Mouse (Mus musculus): ENCODE data around the gene Hecw2. TPM values are rescaled to one million over a fixed set of nuclear protein-coding genes. Genes with fewer than 3 reads are reported as not detected.

The Hecw2 gene
- polyA plus RNA-seq, 1 experiment, result 0.47 TPM

- peak overlapping the region; percentile 88 for H3K27ac ChIP-seq (ENCODE audit: control insufficient read depth, insufficient read depth, low read depth, low read length, poor library complexity)
- WGBS, result 38% methylated on average over 5 of the region's 5 CpGs
- H3K4me1 ChIP-seq (ENCODE audit: control insufficient read depth, insufficient read depth, low read length), result peaks cover 4% of the 10 kb centered on the region
- no peak overlapping the region for H3K4me3 ChIP-seq (replicated peaks; ENCODE audit: control insufficient read depth, low read depth, low read length)
- TF ChIP-seq CTCF (IDR thresholded peaks at IDR 0.05; ENCODE audit: control insufficient read depth, insufficient read depth, low read length) (no peak), POLR2A (IDR thresholded peaks at IDR 0.05; ENCODE audit: borderline replicate concordance, control insufficient read depth, low read depth, low read length) (no peak)
Observed at GRCm38 (mm10) chr1:53844914-53845612, 349.9 kb downstream of the Hecw2 start.

- H3K4me1 ChIP-seq (ENCODE audit: control insufficient read depth, insufficient read depth, low read length), result peaks cover 2% of the 10 kb centered on the region
- no peak overlapping the region for H3K4me3 ChIP-seq (replicated peaks; ENCODE audit: control insufficient read depth, low read depth, low read length)
- H3K27ac ChIP-seq (ENCODE audit: control insufficient read depth, insufficient read depth, low read depth, low read length, poor library complexity), result peak overlapping the region; percentile 88
- no peak for TF ChIP-seq CTCF (IDR thresholded peaks at IDR 0.05; ENCODE audit: control insufficient read depth, insufficient read depth, low read length)
- TF ChIP-seq POLR2A (IDR thresholded peaks at IDR 0.05; ENCODE audit: borderline replicate concordance, control insufficient read depth, low read depth, low read length), result no peak
- 91% methylated on average over 8 of the region's 8 CpGs for WGBS
Observed at GRCm38 (mm10) chr1:53844122-53844913, 350.6 kb downstream of the Hecw2 start.

- no peak for TF ChIP-seq CTCF (IDR thresholded peaks at IDR 0.05; ENCODE audit: control insufficient read depth, insufficient read depth, low read length)
- TF ChIP-seq POLR2A (IDR thresholded peaks at IDR 0.05; ENCODE audit: borderline replicate concordance, control insufficient read depth, low read depth, low read length), result no peak
- Histone ChIP-seq H3K4me1 (ENCODE audit: control insufficient read depth, insufficient read depth, low read length) (peaks cover 3% of the 10 kb centered on the region), H3K4me3 (replicated peaks; ENCODE audit: control insufficient read depth, low read depth, low read length) (no peak overlapping the region), H3K27ac (ENCODE audit: control insufficient read depth, insufficient read depth, low read depth, low read length, poor library complexity) (no peak overlapping the region)
- WGBS, result 56% methylated on average over 3 of the region's 3 CpGs
Observed at GRCm38 (mm10) chr1:53843051-53843450, 351.9 kb downstream of the Hecw2 start.

GRCm38 (mm10) chr1:53841080-53841479, 353.9 kb downstream of the Hecw2 start:
- TF ChIP-seq CTCF (IDR thresholded peaks at IDR 0.05; ENCODE audit: control insufficient read depth, insufficient read depth, low read length) (no peak), POLR2A (IDR thresholded peaks at IDR 0.05; ENCODE audit: borderline replicate concordance, control insufficient read depth, low read depth, low read length) (no peak)
- H3K4me3 ChIP-seq (replicated peaks; ENCODE audit: control insufficient read depth, low read depth, low read length), result no peak overlapping the region
- WGBS, result 70% methylated on average over 4 of the region's 4 CpGs
- H3K27ac ChIP-seq (ENCODE audit: control insufficient read depth, insufficient read depth, low read depth, low read length, poor library complexity), result no peak overlapping the region
- peaks cover 4% of the 10 kb centered on the region for H3K4me1 ChIP-seq (ENCODE audit: control insufficient read depth, insufficient read depth, low read length)

- 66% methylated on average over 2 of the region's 2 CpGs for WGBS
- Histone ChIP-seq H3K4me1 (ENCODE audit: control insufficient read depth, insufficient read depth, low read length) (peaks cover 2% of the 10 kb centered on the region), H3K27ac (ENCODE audit: control insufficient read depth, insufficient read depth, low read depth, low read length, poor library complexity) (no peak overlapping the region), H3K4me3 (replicated peaks; ENCODE audit: control insufficient read depth, low read depth, low read length) (no peak overlapping the region)
- no peak for TF ChIP-seq CTCF (IDR thresholded peaks at IDR 0.05; ENCODE audit: control insufficient read depth, insufficient read depth, low read length)
- no peak for TF ChIP-seq POLR2A (IDR thresholded peaks at IDR 0.05; ENCODE audit: borderline replicate concordance, control insufficient read depth, low read depth, low read length)
Observed at GRCm38 (mm10) chr1:53839392-53839791, 355.6 kb downstream of the Hecw2 start.

GRCm38 (mm10) chr1:53838182-53838859, 356.6 kb downstream of the Hecw2 start:
- WGBS, result 59% methylated on average over 8 of the region's 8 CpGs
- no peak overlapping the region for H3K27ac ChIP-seq (ENCODE audit: control insufficient read depth, insufficient read depth, low read depth, low read length, poor library complexity)
- no peak for TF ChIP-seq CTCF (IDR thresholded peaks at IDR 0.05; ENCODE audit: control insufficient read depth, insufficient read depth, low read length)
- TF ChIP-seq POLR2A (IDR thresholded peaks at IDR 0.05; ENCODE audit: borderline replicate concordance, control insufficient read depth, low read depth, low read length), result no peak
- no peak overlapping the region for H3K4me3 ChIP-seq (replicated peaks; ENCODE audit: control insufficient read depth, low read depth, low read length)
- peaks cover 2% of the 10 kb centered on the region for H3K4me1 ChIP-seq (ENCODE audit: control insufficient read depth, insufficient read depth, low read length)

- TF ChIP-seq CTCF (IDR thresholded peaks at IDR 0.05; ENCODE audit: control insufficient read depth, insufficient read depth, low read length) (no peak), POLR2A (IDR thresholded peaks at IDR 0.05; ENCODE audit: borderline replicate concordance, control insufficient read depth, low read depth, low read length) (no peak)
- Histone ChIP-seq H3K4me1 (ENCODE audit: control insufficient read depth, insufficient read depth, low read length) (peaks cover 1% of the 10 kb centered on the region; the same call in 1 of the 2 replicates), H3K27ac (ENCODE audit: control insufficient read depth, insufficient read depth, low read depth, low read length, poor library complexity) (no peak overlapping the region; the same call in 1 of the 2 replicates), H3K4me3 (replicated peaks; ENCODE audit: control insufficient read depth, low read depth, low read length) (no peak overlapping the region)
- WGBS, result 74% methylated on average over 5 of the region's 5 CpGs
Observed at GRCm38 (mm10) chr1:53830286-53830685, 364.7 kb downstream of the Hecw2 start.

- no peak overlapping the region for H3K27ac ChIP-seq (ENCODE audit: control insufficient read depth, insufficient read depth, low read depth, low read length, poor library complexity)
- peaks cover 1% of the 10 kb centered on the region; the same call in 1 of the 2 replicates for H3K4me1 ChIP-seq (ENCODE audit: control insufficient read depth, insufficient read depth, low read length)
- TF ChIP-seq CTCF (IDR thresholded peaks at IDR 0.05; ENCODE audit: control insufficient read depth, insufficient read depth, low read length) (no peak), POLR2A (IDR thresholded peaks at IDR 0.05; ENCODE audit: borderline replicate concordance, control insufficient read depth, low read depth, low read length) (no peak)
- no peak overlapping the region for H3K4me3 ChIP-seq (replicated peaks; ENCODE audit: control insufficient read depth, low read depth, low read length)
- WGBS, result 86% methylated on average over 9 of the region's 9 CpGs
Observed at GRCm38 (mm10) chr1:53829089-53829488, 365.9 kb downstream of the Hecw2 start.
